Mouse (Mus musculus) heart, postnatal 0 days (tissue): ENCODE data around the gene Zfp672.

Source experiments
- CTCF ChIP-seq: IDR thresholded peaks from 2 replicates; pipeline ENCODE4 v1.5.1; 2016; ENCODE audit warnings: antibody characterized with exemption, control low read depth, low read depth
- EP300 ChIP-seq: IDR thresholded peaks from 2 replicates; pipeline ENCODE4 v1.6.1; 2016; ENCODE audit warnings: antibody characterized with exemption, low read depth

- no peak for TF ChIP-seq CTCF
- TF ChIP-seq EP300, result no peak
Observed at GRCm38 (mm10) chr11:58290812-58291211, 39.3 kb downstream of the Zfp672 start.
